Mouse (Mus musculus) frontal cortex, adult 2 months (tissue): ENCODE results near the gene Ccdc148. TPM values are rescaled to one million over a fixed set of nuclear protein-coding genes. Genes with fewer than 3 reads are reported as not detected.
A peak's percentile ranks its signal among the peaks of the same experiment; 100 is the strongest.

Experiments
- DNase-seq, 2 experiments: peaks; one replicate each; pipeline ENCODE4 v3.0.0; 2022; ENCODE audit warnings: low spot score in 1 of 2; ENCODE audit errors: extremely low spot score in 1 of 2
- polyA plus RNA-seq: library from polyadenylated mRNA; depleted of rRNA; stranded (reverse); fragments of >200 nt; gene quantifications from 2 replicates; pipeline ENCODE4 v1.2.3, GENCODE M21; 2012

The Ccdc148 gene
- polyA plus RNA-seq, 1 experiment, result 7.6 TPM

- no peak for DNase-seq
Measured at GRCm38 (mm10) chr2:58952101-58952500, 208.4 kb downstream of the Ccdc148 start.

GRCm38 (mm10) chr2:58948796-58949195 is 211.7 kb downstream of the Ccdc148 start:
- DNase-seq, result no peak

- peak; percentile 11 to 64 for DNase-seq
Measured at GRCm38 (mm10) chr2:58941361-58941760, 219.1 kb downstream of the Ccdc148 start.

GRCm38 (mm10) chr2:58925551-58925950 is 234.9 kb downstream of the Ccdc148 start:
- DNase-seq, result peak; percentile 20 to 36

GRCm38 (mm10) chr2:58918351-58918750 is 242.1 kb downstream of the Ccdc148 start:
- DNase-seq, result no peak

GRCm38 (mm10) chr2:58912339-58912738 is 248.1 kb downstream of the Ccdc148 start:
- no peak for DNase-seq

- DNase-seq, result no peak
Measured at GRCm38 (mm10) chr2:58906814-58907516, 253.5 kb downstream of the Ccdc148 start.

- no peak for DNase-seq
Measured at GRCm38 (mm10) chr2:58905057-58905456, 255.4 kb downstream of the Ccdc148 start.

GRCm38 (mm10) chr2:58879876-58880275 is 280.6 kb downstream of the Ccdc148 start:
- DNase-seq, result peak in 1 of 2 experiments; percentile 28

- no peak for DNase-seq
Measured at GRCm38 (mm10) chr2:58859134-58859533, 301.3 kb downstream of the Ccdc148 start, which contains the start of gene Gm11099. TSS of gene Gm11099 (plus strand) at chr2:58859434.

GRCm38 (mm10) chr2:58844499-58844898 is 316.0 kb downstream of the Ccdc148 start:
- DNase-seq, result no peak

GRCm38 (mm10) chr2:58842443-58842842 is 318.0 kb downstream of the Ccdc148 start:
- no peak for DNase-seq

- DNase-seq, result no peak
Measured at GRCm38 (mm10) chr2:58841021-58841420, 319.5 kb downstream of the Ccdc148 start.

- DNase-seq, result no peak
Measured at GRCm38 (mm10) chr2:58832253-58832980, 328.1 kb downstream of the Ccdc148 start.

GRCm38 (mm10) chr2:58829981-58830742 is 330.3 kb downstream of the Ccdc148 start:
- peak; percentile 15 to 46 for DNase-seq

- no peak for DNase-seq
Measured at GRCm38 (mm10) chr2:58828910-58829600, 331.4 kb downstream of the Ccdc148 start.

GRCm38 (mm10) chr2:58812941-58813340 is 347.5 kb downstream of the Ccdc148 start:
- no peak for DNase-seq

GRCm38 (mm10) chr2:58799623-58800022 is 360.9 kb downstream of the Ccdc148 start:
- no peak for DNase-seq

- peak in 1 of 2 experiments; percentile 10 for DNase-seq
Measured at GRCm38 (mm10) chr2:58799126-58799525, 361.4 kb downstream of the Ccdc148 start.

- no peak for DNase-seq
Measured at GRCm38 (mm10) chr2:58797506-58797905, 363.0 kb downstream of the Ccdc148 start.
